In the genomic region with DNA sequence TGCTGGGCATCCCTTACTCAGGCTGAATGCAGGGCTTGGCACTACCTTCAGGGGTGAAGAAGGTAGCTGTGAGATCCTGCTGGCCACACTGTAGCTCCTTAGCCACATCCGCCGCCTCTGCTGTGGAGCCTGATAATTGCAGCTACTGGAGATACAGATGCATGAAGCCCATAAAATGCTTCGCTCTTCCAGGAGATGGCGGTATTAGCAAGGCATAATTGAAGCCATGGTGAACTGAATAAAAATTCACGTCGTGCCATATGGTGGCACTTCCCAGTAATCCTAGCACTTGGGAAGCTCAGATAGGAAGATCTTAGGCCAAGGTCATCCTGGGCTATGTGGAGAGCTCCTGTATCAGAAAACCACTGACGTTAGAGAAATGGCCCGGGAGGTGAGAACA, we compare ENCODE assay signal across 11 mouse cellular contexts. TPM values are rescaled to one million over a fixed set of nuclear protein-coding genes. Genes with fewer than 3 reads are reported as not detected.
A peak's percentile ranks its signal among the peaks of the same experiment; 100 is the strongest.
DNase-seq lines count a peak whose midpoint lies in the region; ATAC-seq and TF ChIP-seq lines count a peak whose summit lies in the region.
"Had no signal": no experiment of that assay in that cellular context is flagged by ENCODE, and none has a peak within 500 bp of the region (broad histone marks: within the 10 kb centered on the region; RNA-seq: fewer than 3 reads in every experiment).

No protein-coding gene starts in this region.

- no peak overlapping the region for H3K4me2 ChIP-seq in hindbrain, embryonic 13.5 days
- H3K4me2 ChIP-seq in neural tube, embryonic 11.5 days (ENCODE audit: low read depth), result no peak overlapping the region
- H3K4me2 ChIP-seq in neural tube, embryonic 15.5 days, result no peak overlapping the region
- H3K4me2 ChIP-seq: embryonic facial prominence, embryonic 12.5 days had no signal

- no peak overlapping the region for H3K4me3 ChIP-seq in hindbrain, embryonic 10.5 days
- no peak overlapping the region for H3K4me3 ChIP-seq in hindbrain, embryonic 13.5 days
- no peak overlapping the region for H3K4me3 ChIP-seq in neural tube, embryonic 11.5 days (ENCODE audit: low read depth, low read length)
- H3K4me3 ChIP-seq in neural tube, embryonic 15.5 days (replicated peaks), result no peak overlapping the region
- no peak overlapping the region for H3K4me3 ChIP-seq in cortical plate, adult 2 months (ENCODE audit: insufficient read depth, low read length)
- H3K4me3 ChIP-seq in small intestine, adult 2 months (ENCODE audit: low read depth, low read length), result no peak overlapping the region
- H3K4me3 ChIP-seq: embryonic facial prominence, embryonic 12.5 days had no signal

- H3K9ac ChIP-seq in hindbrain, embryonic 13.5 days, result no peak overlapping the region
- H3K9ac ChIP-seq in neural tube, embryonic 11.5 days (ENCODE audit: low read length), result no peak overlapping the region
- H3K9ac ChIP-seq in neural tube, embryonic 15.5 days (replicated peaks), result no peak overlapping the region
- H3K9ac ChIP-seq: embryonic facial prominence, embryonic 12.5 days had no signal

- peaks cover 45% of the 10 kb centered on the region for H3K36me3 ChIP-seq in hindbrain, embryonic 10.5 days
- H3K36me3 ChIP-seq in hindbrain, embryonic 13.5 days, result peaks cover 59% of the 10 kb centered on the region
- no peaks in the 10 kb centered on the region; the same call in 1 of the 2 replicates for H3K36me3 ChIP-seq in neural tube, embryonic 11.5 days (ENCODE audit: control insufficient read depth, insufficient read depth, low read length)
- H3K36me3 ChIP-seq in neural tube, embryonic 15.5 days, result peaks cover 42% of the 10 kb centered on the region
- H3K36me3 ChIP-seq in small intestine, adult 2 months (ENCODE audit: control insufficient read depth, insufficient read depth, low read length), result peaks cover 19% of the 10 kb centered on the region

- no peak for TF ChIP-seq POLR2A in cortical plate, adult 2 months (IDR thresholded peaks at IDR 0.05; ENCODE audit: extremely low read depth, insufficient read depth, low read length)
- TF ChIP-seq POLR2A in small intestine, adult 2 months (IDR thresholded peaks at IDR 0.05; ENCODE audit: low read depth, low read length), result no peak

- peaks cover 4% of the 10 kb centered on the region; the same call in 1 of the 2 replicates for H3K9me3 ChIP-seq in hindbrain, embryonic 10.5 days
- H3K9me3 ChIP-seq in hindbrain, embryonic 13.5 days, result no peaks in the 10 kb centered on the region
- no peaks in the 10 kb centered on the region for H3K9me3 ChIP-seq in neural tube, embryonic 11.5 days (ENCODE audit: control insufficient read depth, low read length)
- H3K9me3 ChIP-seq in neural tube, embryonic 15.5 days (replicated peaks), result no peaks in the 10 kb centered on the region
- H3K9me3 ChIP-seq: embryonic facial prominence, embryonic 12.5 days had no signal

- no peak for ATAC-seq in hindbrain, embryonic 13.5 days (ENCODE audit: low FRiP score)
- ATAC-seq in neural tube, embryonic 11.5 days (ENCODE audit: insufficient read depth, low FRiP score, low TSS enrichment), result no peak
- ATAC-seq in neural tube, embryonic 15.5 days (ENCODE audit: low FRiP score), result no peak

- 54% methylated on average over 8 of the region's 8 CpGs for WGBS in hindbrain, embryonic 10.5 days
- WGBS in hindbrain, embryonic 13.5 days, result 60% methylated on average over 8 of the region's 8 CpGs
- 66% methylated on average over 8 of the region's 8 CpGs for WGBS in neural tube, embryonic 11.5 days
- WGBS in neural tube, embryonic 15.5 days, result 63% methylated on average over 8 of the region's 8 CpGs
- 68% methylated on average over 8 of the region's 8 CpGs for WGBS in small intestine, adult 2 months

- TF ChIP-seq CTCF in cortical plate, adult 2 months (IDR thresholded peaks at IDR 0.05; ENCODE audit: extremely low read depth, insufficient read depth, low read length), result peak; percentile 43; the same call in 1 of the 2 replicates
- peak; percentile 22; the same call in 1 of the 2 replicates for TF ChIP-seq CTCF in small intestine, adult 2 months (IDR thresholded peaks at IDR 0.05; ENCODE audit: extremely low read depth, insufficient read length, insufficient replicate concordance, low read depth, low read length)

- DNase-seq in hindbrain, embryonic 10.5 days (ENCODE audit: low spot score), result peak; percentile 29
- DNase-seq in neural tube, embryonic 11.5 days (ENCODE audit: low spot score), result peak; percentile 45
- no peak for DNase-seq in kidney, adult 18-20 months
- DNase-seq in gastrocnemius, adult 8-10 months (ENCODE audit: low spot score in 2 of 2), result no peak
- DNase-seq: heart, postnatal 10 days; thymus, adult 18-20 months had no signal

- H3K27me3 ChIP-seq in hindbrain, embryonic 10.5 days (ENCODE audit: insufficient read depth, poor library complexity, severe bottlenecking), result no peaks in the 10 kb centered on the region
- no peaks in the 10 kb centered on the region for H3K27me3 ChIP-seq in hindbrain, embryonic 13.5 days
- no peaks in the 10 kb centered on the region for H3K27me3 ChIP-seq in neural tube, embryonic 11.5 days (ENCODE audit: control insufficient read depth, insufficient read depth, low read length)
- no peaks in the 10 kb centered on the region for H3K27me3 ChIP-seq in neural tube, embryonic 15.5 days (replicated peaks)
- H3K27me3 ChIP-seq in small intestine, adult 2 months (ENCODE audit: control insufficient read depth, insufficient read depth, low read length), result no peaks in the 10 kb centered on the region
- H3K27me3 ChIP-seq: embryonic facial prominence, embryonic 12.5 days had no signal

- H3K4me1 ChIP-seq in hindbrain, embryonic 10.5 days (replicated peaks), result no peaks in the 10 kb centered on the region
- no peaks in the 10 kb centered on the region for H3K4me1 ChIP-seq in hindbrain, embryonic 13.5 days (replicated peaks)
- no peaks in the 10 kb centered on the region for H3K4me1 ChIP-seq in neural tube, embryonic 11.5 days (ENCODE audit: control insufficient read depth, insufficient read depth, low read length)
- no peaks in the 10 kb centered on the region for H3K4me1 ChIP-seq in neural tube, embryonic 15.5 days
- H3K4me1 ChIP-seq in cortical plate, adult 2 months (ENCODE audit: control insufficient read depth, insufficient read depth, low read length), result no peaks in the 10 kb centered on the region
- no peaks in the 10 kb centered on the region for H3K4me1 ChIP-seq in small intestine, adult 2 months (ENCODE audit: control insufficient read depth, insufficient read depth, insufficient read length, low read length)
- H3K4me1 ChIP-seq: embryonic facial prominence, embryonic 12.5 days had no signal

- H3K27ac ChIP-seq in hindbrain, embryonic 10.5 days, result no peak overlapping the region
- H3K27ac ChIP-seq in hindbrain, embryonic 13.5 days, result no peak overlapping the region
- H3K27ac ChIP-seq in neural tube, embryonic 11.5 days (ENCODE audit: low read depth, low read length), result no peak overlapping the region
- no peak overlapping the region for H3K27ac ChIP-seq in neural tube, embryonic 15.5 days (replicated peaks)
- no peak overlapping the region for H3K27ac ChIP-seq in cortical plate, adult 2 months (ENCODE audit: insufficient read depth, low read length)
- H3K27ac ChIP-seq in small intestine, adult 2 months (ENCODE audit: insufficient read depth, low read depth, low read length), result no peak overlapping the region
- H3K27ac ChIP-seq: embryonic facial prominence, embryonic 12.5 days had no signal

RNA-seq across cellular contexts. Expression of gene Slc25a20, which starts 8.0 kb away (rescaled TPM):
- 30.0 and 33.8 TPM in 2 replicates for polyA plus RNA-seq in hindbrain, embryonic 10.5 days (2016; fragmentation: Nextera tagmentation; extraction: Ambion mirVana)
- polyA plus RNA-seq in hindbrain, embryonic 13.5 days (2015; fragmentation: Nextera tagmentation; extraction: Ambion mirVana), result 45.0 and 45.5 TPM in 2 replicates
- 31.0 and 32.8 TPM in 2 replicates for polyA plus RNA-seq in neural tube, embryonic 11.5 days (2014; fragmentation: Nextera tagmentation; extraction: Ambion mirVana)
- polyA plus RNA-seq in neural tube, embryonic 15.5 days (2015; fragmentation: Nextera tagmentation; extraction: Ambion mirVana), result 41.4 and 49.4 TPM in 2 replicates
- 12.6 and 13.8 TPM in 2 replicates for polyA plus RNA-seq in cortical plate, adult 2 months (2012; rRNA removed)
- polyA plus RNA-seq in small intestine, adult 2 months (2012; rRNA removed), result 19.7 and 26.0 TPM in 2 replicates
- total RNA-seq in gastrocnemius, adult 8-10 months (2022), result 10 to 100 TPM; 62.5 to 78.8 (median 68.7) TPM

RNA-seq across cellular contexts. Expression of gene Prkar2a, which starts 19.2 kb away (rescaled TPM):
- 34.2 and 35.0 TPM in 2 replicates for polyA plus RNA-seq in hindbrain, embryonic 10.5 days (2016; fragmentation: Nextera tagmentation; extraction: Ambion mirVana)
- 50.1 and 51.9 TPM in 2 replicates for polyA plus RNA-seq in hindbrain, embryonic 13.5 days (2015; fragmentation: Nextera tagmentation; extraction: Ambion mirVana)
- 64.6 and 69.0 TPM in 2 replicates for polyA plus RNA-seq in neural tube, embryonic 11.5 days (2014; fragmentation: Nextera tagmentation; extraction: Ambion mirVana)
- polyA plus RNA-seq in neural tube, embryonic 15.5 days (2015; fragmentation: Nextera tagmentation; extraction: Ambion mirVana), result 50.6 and 59.5 TPM in 2 replicates
- polyA plus RNA-seq in cortical plate, adult 2 months (2012; rRNA removed), result 20.6 and 21.2 TPM in 2 replicates
- 17.6 and 31.5 TPM in 2 replicates for polyA plus RNA-seq in small intestine, adult 2 months (2012; rRNA removed)
- 100 to 1,000 TPM; 182 to 235 (median 191) TPM for total RNA-seq in gastrocnemius, adult 8-10 months (2022)

RNA-seq across cellular contexts. Expression of gene Arih2, which starts 20.7 kb away (rescaled TPM):
- 56.4 and 58.8 TPM in 2 replicates for polyA plus RNA-seq in hindbrain, embryonic 10.5 days (2016; fragmentation: Nextera tagmentation; extraction: Ambion mirVana)
- polyA plus RNA-seq in hindbrain, embryonic 13.5 days (2015; fragmentation: Nextera tagmentation; extraction: Ambion mirVana), result 47.3 and 52.9 TPM in 2 replicates
- 54.8 and 55.9 TPM in 2 replicates for polyA plus RNA-seq in neural tube, embryonic 11.5 days (2014; fragmentation: Nextera tagmentation; extraction: Ambion mirVana)
- polyA plus RNA-seq in neural tube, embryonic 15.5 days (2015; fragmentation: Nextera tagmentation; extraction: Ambion mirVana), result 44.4 and 47.3 TPM in 2 replicates
- 43.7 and 44.4 TPM in 2 replicates for polyA plus RNA-seq in cortical plate, adult 2 months (2012; rRNA removed)
- polyA plus RNA-seq in small intestine, adult 2 months (2012; rRNA removed), result 13.1 and 22.4 TPM in 2 replicates
- total RNA-seq in gastrocnemius, adult 8-10 months (2022), result 10 to 100 TPM; 68.7 to 85.9 (median 81.8) TPM

Comparison
In these comparisons a context has a peak if more than half of its experiments do, and no peak if none do; other contexts are left out.
1. DNase-seq: peak in hindbrain, embryonic 10.5 days (single experiment) and neural tube, embryonic 11.5 days (single experiment); none in kidney, adult 18-20 months (single experiment) and gastrocnemius, adult 8-10 months (0 of 2).